Mouse (Mus musculus) layer of hippocampus, adult 9-11 months (tissue): ENCODE measurements at regions not wholly inside any gene's neighbourhood (a gene's known extent, or its start where the extent isn't known, plus 50 kb on each side); places are given as distances from the start of the nearest gene placed in this dataset.

Source experiments
- DNase-seq: peaks from one replicate; pipeline ENCODE4 v3.0.0; 2022

- DNase-seq: no peak
Observed at GRCm38 (mm10) chr13:34462206-34462807, 117.3 kb upstream of the Slc22a23 start.

GRCm38 (mm10) chr13:34460969-34461368, 116.0 kb upstream of the Slc22a23 start:
- DNase-seq: no peak

- DNase-seq: no peak
Observed at GRCm38 (mm10) chr13:34456051-34456450, 111.1 kb upstream of the Slc22a23 start.

GRCm38 (mm10) chr13:34446806-34447205, 101.8 kb upstream of the Slc22a23 start:
- DNase-seq: no peak

GRCm38 (mm10) chr13:34446327-34446726, 101.3 kb upstream of the Slc22a23 start:
- DNase-seq: no peak

- DNase-seq: no peak
Observed at GRCm38 (mm10) chr13:34441347-34441746, 96.4 kb upstream of the Slc22a23 start.

GRCm38 (mm10) chr13:34427527-34427926, 82.5 kb upstream of the Slc22a23 start:
- DNase-seq: no peak

- no peak for DNase-seq
Observed at GRCm38 (mm10) chr13:34424921-34425320, 79.9 kb upstream of the Slc22a23 start.

- DNase-seq: no peak
Observed at GRCm38 (mm10) chr13:34421644-34422043, 76.7 kb upstream of the Slc22a23 start.

GRCm38 (mm10) chr13:34420341-34421156, 75.6 kb upstream of the Slc22a23 start:
- DNase-seq: no peak

- DNase-seq: no peak
Observed at GRCm38 (mm10) chr13:34419061-34419460, 74.1 kb upstream of the Slc22a23 start.

- no peak for DNase-seq
Observed at GRCm38 (mm10) chr13:34416603-34417002, 71.6 kb upstream of the Slc22a23 start.

- DNase-seq: no peak
Observed at GRCm38 (mm10) chr13:34414533-34414932, 69.6 kb upstream of the Slc22a23 start.

GRCm38 (mm10) chr13:34408669-34409055, 63.7 kb upstream of the Slc22a23 start:
- DNase-seq: no peak

GRCm38 (mm10) chr13:34408007-34408668, 63.2 kb upstream of the Slc22a23 start:
- peak; percentile 34 for DNase-seq

- DNase-seq: no peak
Observed at GRCm38 (mm10) chr13:34406291-34406690, 61.3 kb upstream of the Slc22a23 start.

GRCm38 (mm10) chr13:34402631-34403030, 57.6 kb upstream of the Slc22a23 start:
- DNase-seq: no peak

- DNase-seq: no peak
Observed at GRCm38 (mm10) chr13:34401031-34401430, 56.0 kb upstream of the Slc22a23 start.

GRCm38 (mm10) chr13:34398847-34399246, 53.9 kb upstream of the Slc22a23 start:
- no peak for DNase-seq

- DNase-seq: no peak
Observed at GRCm38 (mm10) chr13:34398061-34398787, 53.2 kb upstream of the Slc22a23 start.

GRCm38 (mm10) chr13:34395504-34395903, 50.5 kb upstream of the Slc22a23 start:
- DNase-seq: no peak

GRCm38 (mm10) chr13:34395010-34395409, 50.0 kb upstream of the Slc22a23 start:
- no peak for DNase-seq
